Mouse (Mus musculus) central nervous system, embryonic 18 days (tissue): Measurements from ENCODE around the gene Tm9sf1. TPM values are rescaled to one million over a fixed set of nuclear protein-coding genes. Genes with fewer than 3 reads are reported as not detected.

Experiments used
- polyA plus RNA-seq: library from polyadenylated mRNA; depleted of rRNA; stranded (reverse); fragments of >200 nt; gene quantifications from 2 replicates; pipeline ENCODE4 v1.2.3, GENCODE M21; 2012; rRNA removed

Tm9sf1 gene
- polyA plus RNA-seq: 35.5 and 36.6 TPM in 2 replicates

DNA sequence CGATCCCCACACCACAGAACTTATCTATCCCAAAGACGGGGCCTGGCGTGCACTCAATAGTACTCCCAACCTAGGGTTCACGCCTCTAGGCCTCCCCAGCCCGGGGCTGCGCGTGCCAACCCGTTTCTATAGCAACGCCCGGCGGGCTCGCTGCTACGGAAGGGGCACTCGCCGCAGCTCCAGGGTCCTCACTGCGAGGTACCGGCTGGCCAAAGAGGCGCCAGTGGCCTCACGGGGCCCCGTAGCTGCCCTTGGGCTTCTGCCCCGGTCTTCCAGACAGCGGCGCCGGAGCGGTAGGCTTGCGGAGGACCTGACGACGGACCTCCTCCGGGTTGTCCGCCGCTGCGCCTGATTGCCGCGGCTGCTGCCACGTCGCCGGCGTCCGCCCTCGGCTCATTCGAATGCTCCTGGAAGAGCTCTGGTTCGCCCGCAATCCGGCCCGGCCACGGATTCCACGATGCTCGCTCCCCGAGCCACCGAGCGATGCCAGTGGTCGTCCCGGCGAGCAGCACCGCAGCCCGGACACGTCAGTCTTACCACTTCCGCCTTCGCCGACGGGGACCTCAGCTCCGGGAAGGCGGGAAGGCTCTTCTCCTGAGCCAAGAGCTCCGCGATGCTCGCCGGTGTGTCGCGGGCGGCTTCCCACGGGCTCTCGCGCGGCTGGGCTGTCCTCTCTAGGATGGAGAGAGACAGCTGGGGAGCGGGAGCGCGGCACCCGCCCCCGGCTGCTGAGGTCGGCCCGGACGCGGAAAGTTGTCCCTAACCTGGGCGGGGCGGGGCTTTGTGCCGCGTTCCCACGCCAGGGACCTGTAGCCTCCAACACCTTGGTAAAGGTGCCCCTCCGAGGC lies at the start of gene Tm9sf1:
TSS of gene Tm9sf1 (minus strand) at position 747 of the 848 bp plus-strand sequence.

GRCm38 (mm10) chr14:55681160-55682117 lies 37.8 kb upstream of the Tm9sf1 start, which contains the start of gene Tinf2:
Gene Tinf2, minus strand, starts transcription at chr14:55681820.

GRCm38 (mm10) chr14:55671833-55672740 lies 28.5 kb upstream of the Tm9sf1 start, which contains the start of the genes Gmpr2 and Nedd8:
Gene Gmpr2, plus strand, starts transcription at chr14:55671941.
Gene Nedd8, minus strand, starts transcription at chr14:55672124.

DNA sequence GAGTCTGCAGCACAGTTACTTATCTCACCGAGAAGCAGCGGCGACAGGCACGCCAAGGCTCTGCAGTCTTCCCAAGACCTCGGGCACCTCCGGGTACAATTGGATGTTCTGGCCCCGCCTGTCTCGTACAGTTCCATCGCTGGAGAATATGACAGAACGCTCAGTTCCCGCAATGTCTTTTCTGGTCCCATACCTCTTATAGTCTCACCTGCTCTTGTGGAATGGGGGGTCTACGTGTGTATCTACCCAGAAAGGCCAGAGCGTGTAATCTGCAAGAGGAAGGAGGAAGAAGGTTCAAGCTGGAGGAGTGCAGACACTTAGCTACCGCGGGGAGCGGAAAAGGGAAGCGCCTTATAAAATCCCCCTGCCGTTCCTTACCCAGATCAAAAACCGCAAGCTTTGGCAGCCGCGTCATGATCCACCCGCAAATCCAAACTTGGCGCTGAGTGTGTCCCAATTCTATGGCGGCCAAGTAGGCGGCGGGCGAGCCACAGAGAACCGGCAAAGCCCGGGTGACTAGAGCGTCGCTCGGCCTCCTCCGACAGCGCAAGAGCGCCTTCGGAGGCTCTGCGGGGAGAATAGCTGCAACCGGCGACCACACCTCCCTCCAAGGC lies 16.5 kb upstream of the Tm9sf1 start, which contains the start of gene Mdp1:
TSS of gene Mdp1 (minus strand) at position 549 of the 614 bp plus-strand sequence.

GRCm38 (mm10) chr14:55649884-55650283 lies 6.3 kb upstream of the Tm9sf1 start, which contains the start of gene Tssk4:
Gene Tssk4, plus strand, starts transcription at chr14:55650184.

GRCm38 (mm10) chr14:55637795-55638194 lies 5.8 kb downstream of the Tm9sf1 start, which contains the start of gene Gm49378:
Gene Gm49378, minus strand, starts transcription at chr14:55637895.

DNA sequence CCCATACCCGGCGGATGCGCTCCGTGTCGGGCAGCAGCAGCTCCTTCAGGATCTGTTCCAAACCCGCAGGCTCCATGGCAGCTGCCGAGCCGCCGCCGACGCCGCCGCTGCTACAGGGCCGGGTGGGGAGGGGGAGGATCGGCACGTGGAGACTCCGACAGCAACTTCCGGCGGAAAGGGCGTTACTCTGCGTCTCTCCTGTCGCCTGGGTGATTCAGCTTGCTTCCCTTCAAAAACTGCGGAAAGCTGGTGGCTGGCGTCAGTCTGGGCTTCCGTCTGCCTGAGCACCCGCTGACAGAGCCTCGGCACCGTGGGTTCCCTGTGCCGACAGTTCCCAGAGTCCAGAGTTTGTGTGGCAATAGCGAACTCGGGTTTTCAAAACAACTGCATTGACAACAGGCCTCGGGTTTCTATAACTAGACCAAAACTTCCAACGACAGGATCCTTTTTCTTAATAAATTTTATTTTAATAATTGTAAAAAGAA lies 8.0 kb downstream of the Tm9sf1 start, which contains the start of gene Ipo4:
TSS of gene Ipo4 (minus strand) at position 435 of the 485 bp plus-strand sequence.

GRCm38 (mm10) chr14:55617822-55618221 lies 25.8 kb downstream of the Tm9sf1 start, which contains the start of gene Rec8:
Gene Rec8, plus strand, starts transcription at chr14:55618037.

DNA sequence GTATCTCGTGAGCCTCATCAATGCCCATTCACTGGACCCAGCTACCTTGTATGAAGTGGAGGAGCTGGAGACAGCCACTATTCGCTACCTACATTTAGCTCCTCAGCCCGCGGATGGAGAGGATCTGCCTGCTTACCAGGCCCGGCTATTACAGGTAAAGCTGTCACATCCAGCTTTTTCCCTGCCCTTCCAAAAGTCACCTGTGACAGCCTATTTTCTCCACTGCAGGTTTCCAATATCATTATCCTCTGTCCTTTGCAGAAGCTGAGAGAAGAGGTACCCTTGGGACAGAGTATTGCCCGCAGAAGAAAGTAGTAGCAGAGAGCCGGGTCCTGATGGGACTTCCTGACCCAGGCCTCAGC lies 40.4 kb downstream of the Tm9sf1 start, which contains the start of gene Irf9:
TSS of gene Irf9 (plus strand) at position 301 of the 362 bp plus-strand sequence.

DNA sequence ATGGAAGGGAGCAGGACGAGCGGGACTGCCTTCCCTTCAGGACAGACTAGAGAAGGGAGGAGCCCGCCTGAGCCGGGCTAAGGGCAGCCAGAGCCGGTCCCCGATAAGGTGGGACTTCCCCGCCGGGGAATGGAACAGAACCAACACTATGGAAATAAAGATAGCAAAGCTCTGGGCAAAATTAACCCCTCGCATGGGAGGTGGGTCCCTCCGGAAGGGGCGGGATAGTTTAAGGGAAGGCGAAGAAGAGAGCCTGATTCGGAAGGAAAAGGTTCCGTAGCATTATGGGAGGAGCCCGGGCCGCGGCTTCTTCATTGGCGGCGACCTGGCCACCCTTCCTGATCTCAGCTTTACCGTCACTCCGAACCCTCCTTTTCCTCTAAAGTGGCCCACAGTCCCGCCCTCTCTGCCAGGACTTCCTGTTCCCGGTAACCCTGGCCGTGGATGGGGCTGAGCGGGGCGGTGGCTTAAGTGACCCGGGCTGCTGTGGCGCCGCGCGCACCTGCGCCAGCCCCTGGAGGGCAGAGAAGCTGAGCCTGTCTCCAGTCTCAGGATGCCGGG lies 52.2 kb downstream of the Tm9sf1 start, which contains the start of gene Rnf31:
TSS of gene Rnf31 (plus strand) at position 378 of the 561 bp plus-strand sequence.

GRCm38 (mm10) chr14:55590748-55591330 lies 52.8 kb downstream of the Tm9sf1 start, which contains the start of gene Psme2:
Gene Psme2, minus strand, starts transcription at chr14:55591113.

Other genes with a start within 250 kb of the Tm9sf1 start
- gene Dhrs4, start 165.0 kb downstream of the Tm9sf1 start, polyA plus RNA-seq: 14.6 and 15.1 TPM in 2 replicates
- 237 and 240 TPM in 2 replicates for gene Carmil3, start 153.2 kb downstream of the Tm9sf1 start, polyA plus RNA-seq
- 44.9 and 48.5 TPM in 2 replicates for gene Cpne6, start 133.4 kb downstream of the Tm9sf1 start, polyA plus RNA-seq
- 0.96 and 1.5 TPM in 2 replicates for gene Nrl, start 118.8 kb downstream of the Tm9sf1 start, polyA plus RNA-seq
- gene Pck2, start 103.5 kb downstream of the Tm9sf1 start, polyA plus RNA-seq: 22.0 and 24.8 TPM in 2 replicates
- gene Dcaf11, start 83.8 kb downstream of the Tm9sf1 start, polyA plus RNA-seq: 98.1 and 109 TPM in 2 replicates
- 0.59 TPM in 1 of 2 replicates, not detected in the other for gene A730061H03Rik, start 83.4 kb downstream of the Tm9sf1 start, polyA plus RNA-seq
- gene Fitm1, start 68.2 kb downstream of the Tm9sf1 start, polyA plus RNA-seq: 0.08 and 2.9 TPM in 2 replicates
- 138 and 140 TPM in 2 replicates for gene Psme1, start 65.7 kb downstream of the Tm9sf1 start, polyA plus RNA-seq
- gene Emc9, start 58.5 kb downstream of the Tm9sf1 start, polyA plus RNA-seq: 43.1 and 47.2 TPM in 2 replicates
- gene Psme2, start 52.7 kb downstream of the Tm9sf1 start, polyA plus RNA-seq: 76.9 and 77.8 TPM in 2 replicates
- 21.9 and 24.7 TPM in 2 replicates for gene Rnf31, start 52.1 kb downstream of the Tm9sf1 start, polyA plus RNA-seq
- gene Irf9, start 40.2 kb downstream of the Tm9sf1 start, polyA plus RNA-seq: 24.2 and 30.3 TPM in 2 replicates
- gene Rec8, start 25.8 kb downstream of the Tm9sf1 start, polyA plus RNA-seq: 17.6 and 22.2 TPM in 2 replicates
- 202 and 205 TPM in 2 replicates for gene Ipo4, start 7.8 kb downstream of the Tm9sf1 start, polyA plus RNA-seq
- 5.1 TPM in 2 replicates for gene Gm49378, start 5.9 kb downstream of the Tm9sf1 start, polyA plus RNA-seq
- 1.2 and 1.4 TPM in 2 replicates for gene Tssk4, start 6.4 kb upstream of the Tm9sf1 start, polyA plus RNA-seq
- 49.7 and 51.7 TPM in 2 replicates for gene Mdp1, start 16.7 kb upstream of the Tm9sf1 start, polyA plus RNA-seq
- 39.3 and 44.8 TPM in 2 replicates for gene Gmpr2, start 28.1 kb upstream of the Tm9sf1 start, polyA plus RNA-seq
- 467 and 498 TPM in 2 replicates for gene Nedd8, start 28.3 kb upstream of the Tm9sf1 start, polyA plus RNA-seq
- gene Tinf2, start 38.0 kb upstream of the Tm9sf1 start, polyA plus RNA-seq: 19.4 and 19.8 TPM in 2 replicates
- gene Tgm1, start 70.1 kb upstream of the Tm9sf1 start, polyA plus RNA-seq: 0.31 and 2.6 TPM in 2 replicates
- 70.1 and 73.0 TPM in 2 replicates for gene Rabggta, start 78.5 kb upstream of the Tm9sf1 start, polyA plus RNA-seq
- gene Dhrs1, start 101.9 kb upstream of the Tm9sf1 start, polyA plus RNA-seq: 87.8 and 91.7 TPM in 2 replicates
- 18.7 and 19.3 TPM in 2 replicates for gene Nop9, start 101.9 kb upstream of the Tm9sf1 start, polyA plus RNA-seq
- gene Cideb, start 114.7 kb upstream of the Tm9sf1 start, polyA plus RNA-seq: 0.88 and 1.0 TPM in 2 replicates
- 0.35 and 0.48 TPM in 2 replicates for gene Ltb4r2, start 117.6 kb upstream of the Tm9sf1 start, polyA plus RNA-seq
- gene Ltb4r1, start 122.2 kb upstream of the Tm9sf1 start, polyA plus RNA-seq: 0.47 and 0.59 TPM in 2 replicates
- 2.7 and 3.0 TPM in 2 replicates for gene Adcy4, start 140.3 kb upstream of the Tm9sf1 start, polyA plus RNA-seq
- 1.1 and 1.3 TPM in 2 replicates for gene Ripk3, start 145.1 kb upstream of the Tm9sf1 start, polyA plus RNA-seq
- gene Nfatc4, start 179.3 kb upstream of the Tm9sf1 start, polyA plus RNA-seq: 9.2 and 11.3 TPM in 2 replicates
- gene Nynrin, start 210.2 kb upstream of the Tm9sf1 start, polyA plus RNA-seq: 11.6 and 11.8 TPM in 2 replicates
- 0.59 and 0.63 TPM in 2 replicates for gene Cbln3, start 240.6 kb upstream of the Tm9sf1 start, polyA plus RNA-seq
- gene Khnyn, start 241.1 kb upstream of the Tm9sf1 start, polyA plus RNA-seq: 12.2 and 12.4 TPM in 2 replicates